Mouse (Mus musculus) limb, embryonic 10.5 days (tissue): Measurements from ENCODE around the gene Pelo. TPM values are rescaled to one million over a fixed set of nuclear protein-coding genes. Genes with fewer than 3 reads are reported as not detected.
A peak's percentile ranks its signal among the peaks of the same experiment; 100 is the strongest.

Source experiments
- DNase-seq: peaks from one replicate; pipeline ENCODE4 v3.0.0-alpha.2; 2017; ENCODE audit warnings: low spot score
- H3K27ac ChIP-seq: fragments of 300-500 bp; sonication (generic); 2 replicates; pipeline ENCODE4 v1.5.1; 2016; ENCODE audit warnings: mild to moderate bottlenecking
- H3K27me3 ChIP-seq: fragments of 300-500 bp; sonication (generic); 2 replicates; pipeline ENCODE4 v1.6.1; 2016; ENCODE audit warnings: low read depth, mild to moderate bottlenecking; ENCODE audit not compliant: poor library complexity, severe bottlenecking
- H3K36me3 ChIP-seq: fragments of 300-500 bp; sonication (generic); 2 replicates; pipeline ENCODE4 v1.6.1; 2016; ENCODE audit warnings: mild to moderate bottlenecking, moderate library complexity
- H3K4me1 ChIP-seq: fragments of 300-500 bp; sonication (generic); 2 replicates; pipeline ENCODE4 v1.6.1; 2016
- H3K4me3 ChIP-seq: fragments of 300-500 bp; sonication (generic); 2 replicates; pipeline ENCODE4 v1.5.1; 2016; ENCODE audit warnings: mild to moderate bottlenecking, moderate library complexity
- H3K9me3 ChIP-seq: fragments of 300-500 bp; sonication (generic); replicated peaks from 2 replicates; pipeline ENCODE4 v1.6.1; 2016; ENCODE audit warnings: mild to moderate bottlenecking
- WGBS: fragments of 180-500 bp; shearing (Covaris S2); methylation state at CpG from one replicate; pipeline ENCODE4 v1.1.7; 2016; 5-methylcytosine and 5-hydroxymethylcytosine counted together
- polyA plus RNA-seq: library from polyadenylated mRNA; unstranded; fragments of >200 nt; fragmentation: Nextera tagmentation; extraction: Ambion mirVana; gene quantifications from 2 replicates; pipeline ENCODE4 v1.2.1, GENCODE M21; 2016

The Pelo gene
- polyA plus RNA-seq, 1 experiment from 2014 or later: 6.7 TPM

GRCm38 (mm10) chr13:115109628-115110027 is 19.6 kb upstream of the Pelo start:
- Histone ChIP-seq H3K36me3 (no peaks in the 10 kb centered on the region), H3K27me3 (no peaks in the 10 kb centered on the region), H3K9me3 (no peaks in the 10 kb centered on the region), H3K4me1 (no peaks in the 10 kb centered on the region), H3K27ac (no peak overlapping the region), H3K4me3 (no peak overlapping the region)
- DNase-seq: no peak
- WGBS: 74% methylated on average over 4 of the region's 4 CpGs

DNA sequence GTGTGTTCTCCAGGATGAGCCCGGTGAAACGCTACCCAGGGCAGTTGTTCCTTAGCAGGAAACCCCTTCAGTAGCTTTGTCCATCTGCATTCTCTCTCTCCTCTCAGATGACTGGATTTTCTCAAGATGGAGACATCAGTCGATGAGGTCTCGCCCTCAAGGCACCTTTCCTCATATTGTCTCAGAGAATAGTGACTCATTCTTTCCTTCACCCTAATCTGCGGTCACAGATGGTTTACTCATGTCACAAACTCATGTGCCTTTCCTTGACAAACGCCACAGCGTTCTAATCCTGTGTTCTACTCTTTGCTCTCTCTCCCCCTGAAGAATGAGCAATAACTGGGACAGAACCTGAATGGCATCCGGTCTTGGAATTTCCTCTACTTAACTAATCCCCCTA is 17.4 kb upstream of the Pelo start:
- no peaks in the 10 kb centered on the region for H3K36me3 ChIP-seq
- WGBS: 86% methylated on average over 8 of the region's 8 CpGs
- H3K27me3 ChIP-seq: no peaks in the 10 kb centered on the region
- H3K27ac ChIP-seq: no peak overlapping the region
- no peak for DNase-seq
- H3K9me3 ChIP-seq: no peaks in the 10 kb centered on the region
- H3K4me3 ChIP-seq: no peak overlapping the region
- H3K4me1 ChIP-seq: no peaks in the 10 kb centered on the region

DNA sequence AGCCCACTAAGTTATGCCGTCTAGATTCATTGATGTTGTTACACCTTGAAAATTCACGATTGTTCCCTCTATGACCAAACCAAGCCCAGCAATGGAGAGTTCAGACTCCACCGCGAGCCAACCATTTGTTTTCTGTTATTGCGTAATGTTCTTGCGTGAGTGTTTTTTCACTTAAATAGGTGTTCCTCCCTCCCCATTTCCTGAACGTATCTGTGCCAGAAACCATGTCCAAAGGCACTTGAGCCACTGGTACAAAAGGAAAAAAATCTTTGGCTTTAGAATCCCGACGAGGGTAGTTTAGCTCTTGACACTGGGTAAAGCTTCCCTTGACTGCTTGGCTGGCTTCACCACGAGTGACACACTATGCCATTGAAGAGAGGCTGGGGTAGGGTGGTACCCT is 16.2 kb upstream of the Pelo start:
- Histone ChIP-seq H3K9me3 (no peaks in the 10 kb centered on the region), H3K27me3 (no peaks in the 10 kb centered on the region), H3K36me3 (no peaks in the 10 kb centered on the region), H3K27ac (no peak overlapping the region), H3K4me1 (peaks cover 11% of the 10 kb centered on the region), H3K4me3 (no peak overlapping the region)
- DNase-seq: no peak
- WGBS: 88% methylated on average over 10 of the region's 10 CpGs

GRCm38 (mm10) chr13:115102754-115103153 is 12.8 kb upstream of the Pelo start:
- no peak for DNase-seq
- Histone ChIP-seq H3K4me3 (no peak overlapping the region), H3K4me1 (peaks cover 21% of the 10 kb centered on the region), H3K36me3 (no peaks in the 10 kb centered on the region), H3K27me3 (0 out of 2 replicates have a peak, but pooled peaks cover 4% of the 10 kb centered on the region), H3K27ac (no peak overlapping the region), H3K9me3 (no peaks in the 10 kb centered on the region)
- 97% methylated on average over 2 of the region's 2 CpGs for WGBS

DNA sequence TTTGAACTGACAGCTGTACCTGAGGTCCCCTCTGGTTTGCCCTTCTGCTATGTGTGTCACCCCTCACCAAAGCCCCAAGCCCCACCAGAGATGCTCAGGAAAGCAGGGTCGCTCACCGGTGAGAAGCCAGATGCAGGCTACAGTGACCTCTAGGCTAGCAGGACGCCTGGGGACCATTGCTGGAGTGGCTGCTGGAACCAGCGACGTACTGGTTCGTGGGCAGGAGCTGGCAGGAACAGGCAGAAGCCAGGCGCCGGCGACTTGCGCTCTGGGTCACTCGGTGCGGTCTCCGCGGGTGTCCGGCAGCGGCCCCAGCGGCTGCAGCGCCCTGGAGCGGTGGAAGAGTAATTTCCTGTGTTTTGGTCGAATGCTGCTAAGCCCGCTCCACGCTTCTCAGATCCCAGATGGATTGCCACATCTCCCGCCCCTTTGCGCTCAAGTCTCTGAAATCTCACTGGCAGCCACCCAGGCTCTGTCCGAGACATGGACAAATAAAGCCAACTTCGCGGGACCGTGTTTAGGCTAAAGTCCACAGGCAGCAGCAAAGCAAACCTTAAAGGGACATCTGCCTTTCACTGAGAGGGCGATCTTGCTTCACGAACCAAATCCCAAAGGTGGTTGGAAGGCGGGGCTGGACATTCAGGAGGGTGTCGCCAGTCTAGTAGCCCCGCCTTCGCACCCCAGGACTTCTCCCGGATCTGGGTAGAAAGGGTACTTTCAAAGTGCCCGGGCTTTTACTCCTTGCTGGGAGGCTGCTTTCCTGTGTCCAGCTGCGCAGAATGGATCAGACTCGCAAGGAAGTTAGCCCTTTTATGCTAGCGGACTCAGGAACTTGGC is 11.6 kb upstream of the Pelo start, which contains the start of the genes Gm49395 and Itga1:
Gene Gm49395, minus strand, starts transcription at position 567 of the 837 bp plus-strand sequence.
Gene Itga1, minus strand, starts transcription at position 610 of the 837 bp plus-strand sequence.
- peak within 1 kb of the TSS; percentile 87 for H3K27ac ChIP-seq
- H3K9me3 ChIP-seq: no peaks in the 10 kb centered on the region
- 0% methylated on average over 39 of the region's 39 CpGs for WGBS
- peak within 1 kb of the TSS; percentile 64 for H3K4me3 ChIP-seq
- H3K36me3 ChIP-seq: no peaks in the 10 kb centered on the region
- H3K4me1 ChIP-seq: peaks cover 21% of the 10 kb centered on the region
- H3K27me3 ChIP-seq: 0 out of 2 replicates have a peak, but pooled peaks cover 4% of the 10 kb centered on the region
- DNase-seq: peak; percentile 74

DNA sequence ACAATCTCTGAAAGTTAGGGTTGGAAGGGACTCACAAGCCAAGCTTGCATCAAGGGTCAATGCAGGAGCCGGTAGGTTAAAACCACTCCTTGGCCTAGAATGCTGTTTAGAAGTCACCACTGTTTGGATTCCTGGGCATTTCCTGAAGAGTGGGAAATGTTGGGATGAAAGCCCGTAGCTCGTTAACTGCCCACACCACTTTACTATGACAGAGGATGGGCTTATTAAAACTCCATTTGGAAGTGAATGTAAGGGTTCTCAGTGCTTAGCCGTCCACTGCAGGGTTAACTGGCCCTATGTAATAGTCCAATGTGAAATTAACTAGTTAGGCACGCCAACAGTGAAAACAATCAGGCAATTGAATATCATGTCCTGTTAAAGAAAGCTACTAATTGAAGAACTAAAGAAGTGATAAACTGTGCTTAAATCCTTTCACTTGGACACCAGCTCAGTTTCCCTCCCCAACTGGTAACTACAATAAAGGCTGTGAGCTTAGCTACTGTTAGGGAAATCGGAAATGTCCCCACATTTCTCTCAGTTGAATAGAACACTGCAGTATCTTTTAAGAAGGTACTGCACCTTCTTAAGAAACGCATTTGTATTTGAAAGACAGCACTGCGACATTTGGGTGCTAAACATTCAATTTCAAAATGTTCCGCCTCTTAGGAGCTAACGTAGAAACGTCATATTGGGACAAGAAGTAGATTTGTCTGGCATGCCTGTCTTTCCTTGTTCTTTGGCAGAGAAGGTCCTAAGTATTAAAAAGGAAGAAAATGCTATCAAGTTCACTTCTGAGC is 10.6 kb upstream of the Pelo start:
- WGBS: 27% methylated on average over 11 of the region's 11 CpGs

GRCm38 (mm10) chr13:115099381-115099780 is 9.4 kb upstream of the Pelo start:
- no peak for DNase-seq
- H3K36me3 ChIP-seq: no peaks in the 10 kb centered on the region
- H3K4me3 ChIP-seq: no peak overlapping the region
- 88% methylated on average over 9 of the region's 9 CpGs for WGBS
- H3K27ac ChIP-seq: no peak overlapping the region
- no peaks in the 10 kb centered on the region for H3K9me3 ChIP-seq
- 0 out of 2 replicates have a peak, but pooled peaks cover 4% of the 10 kb centered on the region for H3K27me3 ChIP-seq
- peaks cover 21% of the 10 kb centered on the region for H3K4me1 ChIP-seq

More for the DNA sequence above, 10.6 kb upstream of the Pelo start:
- peak overlapping the region; percentile 87; the same call in 1 of the 2 replicates for H3K27ac ChIP-seq
- H3K9me3 ChIP-seq: no peaks in the 10 kb centered on the region
- no peaks in the 10 kb centered on the region for H3K36me3 ChIP-seq
- peaks cover 21% of the 10 kb centered on the region for H3K4me1 ChIP-seq
- no peak for DNase-seq
- peak overlapping the region; percentile 64 for H3K4me3 ChIP-seq
- 0 out of 2 replicates have a peak, but pooled peaks cover 4% of the 10 kb centered on the region for H3K27me3 ChIP-seq

GRCm38 (mm10) chr13:115098227-115098626 is 8.2 kb upstream of the Pelo start:
- H3K36me3 ChIP-seq: no peaks in the 10 kb centered on the region
- DNase-seq: no peak
- H3K27ac ChIP-seq: no peak overlapping the region
- H3K27me3 ChIP-seq: 0 out of 2 replicates have a peak, but pooled peaks cover 4% of the 10 kb centered on the region
- no peak overlapping the region for H3K4me3 ChIP-seq
- 70% methylated on average over 3 of the region's 3 CpGs for WGBS
- peaks cover 21% of the 10 kb centered on the region for H3K4me1 ChIP-seq
- no peaks in the 10 kb centered on the region for H3K9me3 ChIP-seq

DNA sequence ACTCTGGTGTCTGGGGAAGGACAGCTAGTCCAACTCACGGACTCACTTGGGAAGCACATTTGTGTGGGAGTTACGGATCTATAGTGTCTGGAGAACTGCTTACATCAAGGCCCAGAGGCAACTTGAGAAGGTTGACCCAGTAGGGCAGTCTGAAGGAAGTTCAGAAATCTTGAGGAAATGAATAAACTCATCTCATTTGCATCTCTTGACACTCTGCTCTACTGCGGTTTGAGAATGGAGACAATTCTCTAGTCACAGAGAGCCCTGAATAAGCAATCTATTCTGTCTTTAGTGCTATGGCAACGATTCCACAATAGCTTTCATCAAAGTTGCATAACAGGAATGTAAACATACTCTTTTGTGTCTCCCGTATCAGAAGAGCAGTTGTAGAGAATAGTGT is 7.0 kb upstream of the Pelo start:
- 0 out of 2 replicates have a peak, but pooled peaks cover 4% of the 10 kb centered on the region for H3K27me3 ChIP-seq
- H3K9me3 ChIP-seq: no peaks in the 10 kb centered on the region
- no peaks in the 10 kb centered on the region for H3K36me3 ChIP-seq
- DNase-seq: no peak
- H3K4me1 ChIP-seq: peaks cover 17% of the 10 kb centered on the region
- 86% methylated on average over 5 of the region's 5 CpGs for WGBS
- no peak overlapping the region for H3K4me3 ChIP-seq
- no peak overlapping the region for H3K27ac ChIP-seq

- WGBS: 62% methylated on average over 2 of the region's 2 CpGs
- Histone ChIP-seq H3K27me3 (0 out of 2 replicates have a peak, but pooled peaks cover 4% of the 10 kb centered on the region), H3K4me3 (no peak overlapping the region), H3K36me3 (no peaks in the 10 kb centered on the region), H3K4me1 (peaks cover 11% of the 10 kb centered on the region), H3K9me3 (no peaks in the 10 kb centered on the region), H3K27ac (no peak overlapping the region)
- no peak for DNase-seq
These were observed 6.2 kb upstream of the Pelo start for GRCm38 (mm10) chr13:115096216-115096615.

DNA sequence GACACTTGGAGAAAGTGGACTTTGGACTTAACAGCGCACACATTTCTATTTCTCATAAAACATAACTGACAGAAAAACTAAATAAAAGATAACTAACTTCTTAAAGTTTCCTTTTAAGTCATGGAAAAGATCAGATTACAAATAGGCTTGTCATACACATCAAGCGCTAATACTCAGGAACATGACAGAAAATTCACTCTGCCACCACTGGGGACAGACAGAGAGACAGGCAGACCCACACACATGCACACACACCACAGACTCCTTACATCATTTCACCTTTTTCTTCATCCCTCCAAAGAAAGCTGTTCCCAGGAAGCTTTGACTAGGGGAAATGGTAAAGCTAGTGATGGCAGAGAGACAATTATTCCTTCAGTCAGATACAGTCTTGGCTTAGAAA is 5.4 kb upstream of the Pelo start:
- Histone ChIP-seq H3K9me3 (no peaks in the 10 kb centered on the region), H3K4me1 (peaks cover 11% of the 10 kb centered on the region), H3K4me3 (no peak overlapping the region), H3K27me3 (0 out of 2 replicates have a peak, but pooled peaks cover under 1% of the 10 kb centered on the region), H3K27ac (no peak overlapping the region), H3K36me3 (no peaks in the 10 kb centered on the region)
- DNase-seq: no peak
- 93% methylated on average over 2 of the region's 2 CpGs for WGBS

DNA sequence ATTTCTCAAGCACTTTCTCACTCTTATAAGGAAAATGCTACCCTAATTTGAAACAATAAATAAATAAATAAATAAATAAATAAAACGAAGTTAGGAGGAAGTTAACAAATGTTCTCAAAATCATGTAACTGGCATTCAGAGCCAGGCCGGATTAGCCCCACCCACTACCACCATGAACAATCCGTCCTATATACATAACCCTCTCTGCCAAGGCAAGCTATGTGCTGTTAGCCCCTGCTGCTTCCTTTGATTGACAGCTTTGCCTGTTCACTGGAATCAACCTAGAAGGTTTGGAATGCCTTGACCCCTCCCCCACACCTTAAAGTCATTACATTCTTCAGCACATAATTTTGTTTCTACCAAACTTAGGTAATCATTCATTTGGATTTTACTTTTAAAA is 1.5 kb upstream of the Pelo start:
- H3K9me3 ChIP-seq: no peaks in the 10 kb centered on the region
- peaks cover 28% of the 10 kb centered on the region for H3K36me3 ChIP-seq
- H3K4me1 ChIP-seq: peaks cover 26% of the 10 kb centered on the region
- H3K27me3 ChIP-seq: no peaks in the 10 kb centered on the region
- WGBS: 72% methylated on average over 3 of the region's 3 CpGs
- no peak overlapping the region for H3K4me3 ChIP-seq
- DNase-seq: no peak
- H3K27ac ChIP-seq: no peak overlapping the region
